Mouse (Mus musculus): Measurements from ENCODE around the gene Sema5b.

DNA sequence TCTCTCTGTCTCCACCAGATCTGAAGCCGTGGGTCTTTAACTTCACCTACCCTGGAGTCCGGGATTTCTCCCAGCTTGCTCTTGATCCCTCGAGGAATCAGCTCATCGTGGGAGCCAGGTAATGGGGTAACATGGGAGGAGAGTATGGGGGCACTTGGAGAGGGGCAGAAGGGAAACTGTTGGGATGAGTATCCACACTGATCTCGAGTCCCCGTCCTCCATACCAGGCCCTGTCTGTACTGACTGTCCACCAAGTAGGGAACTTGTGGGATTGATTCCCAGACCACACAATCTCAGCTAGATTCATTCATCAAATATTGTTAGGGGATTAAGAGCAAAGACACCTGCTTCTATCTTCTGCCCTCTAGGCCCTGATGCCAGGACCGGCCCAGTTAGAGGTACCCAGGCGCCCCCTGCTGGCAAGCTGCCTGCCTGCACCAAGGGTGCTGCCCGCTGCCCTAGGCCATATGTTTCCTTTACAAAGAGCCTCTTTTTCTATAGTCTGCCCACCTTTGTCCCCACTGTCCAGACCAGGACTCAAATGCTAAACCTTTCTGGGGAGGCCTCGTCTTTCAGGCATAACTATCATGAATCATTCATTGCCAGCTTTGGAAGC, 87.2 kb downstream of the Sema5b start:
- TF ChIP-seq E2F4 (IDR thresholded peaks at IDR 0.05; ENCODE audit: insufficient read depth) (no peak), POLR2AphosphoS2 (IDR thresholded peaks at IDR 0.05; ENCODE audit: insufficient read length, low read depth) (no peak), POLR2A (IDR thresholded peaks at IDR 0.05; ENCODE audit: insufficient read length, low read depth) (no peak), CEBPB (IDR thresholded peaks at IDR 0.05; ENCODE audit: insufficient read depth, poor library complexity, severe bottlenecking) (no peak), TCF12 (IDR thresholded peaks at IDR 0.05; ENCODE audit: insufficient read depth, poor library complexity, severe bottlenecking) (no peak), USF1 (IDR thresholded peaks at IDR 0.05; ENCODE audit: low read depth) (no peak), REST (IDR thresholded peaks at IDR 0.05; ENCODE audit: insufficient read depth, insufficient read length) (no peak), MYOG (IDR thresholded peaks at IDR 0.05; ENCODE audit: control insufficient read depth in 1 of 3, insufficient read depth in 1 of 3, insufficient read length in 2 of 3, low read depth in 2 of 3) (no peak), MAX (IDR thresholded peaks at IDR 0.05; ENCODE audit: low read depth) (no peak), MYOD1 (IDR thresholded peaks at IDR 0.05; ENCODE audit: control insufficient read depth in 1 of 3, insufficient read length in 2 of 3, low read depth in 2 of 3) (no peak), SRF (IDR thresholded peaks at IDR 0.05; ENCODE audit: control insufficient read depth, insufficient read length, low read depth) (no peak)
